Mouse (Mus musculus) heart, embryonic 16.5 days (tissue): ENCODE measurements at regions not wholly inside any gene's neighbourhood (a gene's known extent, or its start where the extent isn't known, plus 50 kb on each side); places are given as distances from the start of the nearest gene placed in this dataset.
A peak's percentile ranks its signal among the peaks of the same experiment; 100 is the strongest.

Experiments
- ATAC-seq: fragments of 200-750 bp; cut with Nextera tagmentation; replicated peaks from 2 replicates; pipeline ENCODE4 v1.8.0; 2017; ENCODE audit warnings: moderate number of reproducible peaks; ENCODE audit not compliant: insufficient read depth, low FRiP score; ENCODE audit errors: extremely low read depth
- H3K27ac ChIP-seq: fragments of 300-500 bp; sonication (generic); 2 replicates; pipeline ENCODE4 v1.5.1; 2014; ENCODE audit warnings: mild to moderate bottlenecking, low read length, control low read depth, moderate library complexity
- H3K27me3 ChIP-seq: fragments of 300-500 bp; sonication (generic); 2 replicates; pipeline ENCODE4 v1.6.1; 2014; ENCODE audit warnings: low read length, mixed read lengths; ENCODE audit not compliant: control insufficient read depth, insufficient read depth
- H3K36me3 ChIP-seq: fragments of 300-500 bp; sonication (generic); 2 replicates; pipeline ENCODE4 v1.6.1; 2014; ENCODE audit not compliant: control insufficient read depth, insufficient read depth
- H3K4me1 ChIP-seq: fragments of 300-500 bp; sonication (generic); 2 replicates; pipeline ENCODE4 v1.6.1; 2014; ENCODE audit warnings: low read length, mixed read lengths; ENCODE audit not compliant: control insufficient read depth, insufficient read depth
- H3K4me2 ChIP-seq: fragments of 300-500 bp; sonication (generic); 2 replicates; pipeline ENCODE4 v1.6.1; 2014; ENCODE audit warnings: low read depth, mild to moderate bottlenecking, control low read depth, low read length
- H3K4me3 ChIP-seq: fragments of 300-500 bp; sonication (generic); 2 replicates; pipeline ENCODE4 v1.5.1; 2014; ENCODE audit warnings: mild to moderate bottlenecking, control low read depth, low read length
- H3K9ac ChIP-seq: fragments of 300-500 bp; sonication (generic); 2 replicates; pipeline ENCODE4 v1.6.1; 2014; ENCODE audit warnings: low read length, control low read depth
- H3K9me3 ChIP-seq: fragments of 300-500 bp; sonication (generic); replicated peaks from 2 replicates; pipeline ENCODE4 v1.6.1; 2016; ENCODE audit warnings: low read length; ENCODE audit not compliant: control insufficient read depth
- WGBS: fragments of 180-500 bp; shearing (Covaris S2); extraction: QIAGEN DNeasy Blood & Tissue Kit; methylation state at CpG from one replicate; pipeline ENCODE4 v1.1.7; 2014; 5-methylcytosine and 5-hydroxymethylcytosine counted together

- no peak for ATAC-seq
- Histone ChIP-seq H3K4me1 (peaks cover 9% of the 10 kb centered on the region), H3K4me3 (no peak overlapping the region), H3K27me3 (no peaks in the 10 kb centered on the region), H3K9me3 (no peaks in the 10 kb centered on the region), H3K9ac (no peak overlapping the region), H3K4me2 (no peak overlapping the region), H3K36me3 (no peaks in the 10 kb centered on the region), H3K27ac (no peak overlapping the region)
- 47% methylated on average over 2 of the region's 2 CpGs for whole genome bisulfite sequencing
Measured at GRCm38 (mm10) chr4:56304275-56304674, 435.6 kb upstream of the Gm26657 start.

DNA sequence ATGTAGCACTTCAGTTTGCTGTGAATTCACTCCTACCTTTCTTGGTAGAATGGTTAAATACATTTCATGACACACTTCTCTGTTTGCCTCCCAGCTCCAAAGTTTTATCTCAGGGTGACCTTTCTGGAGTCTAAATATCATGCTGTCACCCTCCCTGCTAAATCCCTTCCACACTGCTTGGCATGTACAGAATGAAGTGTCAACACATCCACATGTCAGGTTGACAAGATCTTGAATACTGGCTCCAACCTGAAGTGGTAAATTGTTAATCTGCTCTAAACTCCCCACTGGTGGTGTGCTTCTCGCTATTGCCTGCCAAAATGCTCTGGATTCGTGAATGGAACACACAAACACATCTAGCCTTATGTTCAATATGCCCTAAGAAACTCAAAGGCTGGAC is 451.9 kb upstream of the Gm26657 start:
- Histone ChIP-seq H3K36me3 (no peaks in the 10 kb centered on the region), H3K9ac (no peak overlapping the region), H3K4me2 (no peak overlapping the region), H3K4me1 (peaks cover 22% of the 10 kb centered on the region), H3K27me3 (no peaks in the 10 kb centered on the region), H3K4me3 (no peak overlapping the region), H3K9me3 (no peaks in the 10 kb centered on the region), H3K27ac (peak overlapping the region; percentile 79)
- ATAC-seq: peak; percentile 93
- 41% methylated on average over 2 of the region's 2 CpGs for WGBS

- WGBS: 44% methylated on average over 2 of the region's 2 CpGs
- Histone ChIP-seq H3K9me3 (no peaks in the 10 kb centered on the region), H3K27ac (peak overlapping the region; percentile 9; the same call in 1 of the 2 replicates), H3K36me3 (no peaks in the 10 kb centered on the region), H3K4me3 (no peak overlapping the region), H3K4me1 (peaks cover 22% of the 10 kb centered on the region), H3K9ac (no peak overlapping the region), H3K27me3 (no peaks in the 10 kb centered on the region), H3K4me2 (no peak overlapping the region)
- ATAC-seq: no peak
Measured at GRCm38 (mm10) chr4:56284490-56284889, 455.4 kb upstream of the Gm26657 start.

GRCm38 (mm10) chr4:56275836-56276235 is 464.0 kb upstream of the Gm26657 start:
- H3K27me3 ChIP-seq: no peaks in the 10 kb centered on the region
- no peaks in the 10 kb centered on the region for H3K4me1 ChIP-seq
- H3K36me3 ChIP-seq: no peaks in the 10 kb centered on the region
- H3K4me2 ChIP-seq: no peak overlapping the region
- H3K4me3 ChIP-seq: no peak overlapping the region
- 83% methylated on average over 3 of the region's 3 CpGs for WGBS
- no peak for ATAC-seq
- no peaks in the 10 kb centered on the region for H3K9me3 ChIP-seq
- no peak overlapping the region for H3K9ac ChIP-seq
- no peak overlapping the region for H3K27ac ChIP-seq

- no peaks in the 10 kb centered on the region for H3K27me3 ChIP-seq
- H3K4me2 ChIP-seq: no peak overlapping the region
- no peaks in the 10 kb centered on the region for H3K9me3 ChIP-seq
- no peaks in the 10 kb centered on the region for H3K4me1 ChIP-seq
- H3K27ac ChIP-seq: no peak overlapping the region
- H3K4me3 ChIP-seq: no peak overlapping the region
- ATAC-seq: no peak
- 88% methylated on average over 4 of the region's 4 CpGs for WGBS
- no peak overlapping the region for H3K9ac ChIP-seq
- H3K36me3 ChIP-seq: no peaks in the 10 kb centered on the region
Measured at GRCm38 (mm10) chr4:56271390-56271789, 468.5 kb upstream of the Gm26657 start.

GRCm38 (mm10) chr4:56264626-56265025 is 475.2 kb upstream of the Gm26657 start:
- WGBS: 56% methylated on average over 4 of the region's 4 CpGs
- Histone ChIP-seq H3K9ac (no peak overlapping the region), H3K4me3 (no peak overlapping the region), H3K4me2 (no peak overlapping the region), H3K27me3 (no peaks in the 10 kb centered on the region), H3K4me1 (peaks cover 10% of the 10 kb centered on the region), H3K27ac (peak overlapping the region; percentile 79), H3K9me3 (no peaks in the 10 kb centered on the region), H3K36me3 (no peaks in the 10 kb centered on the region)
- ATAC-seq: no peak

GRCm38 (mm10) chr4:56263822-56264221 is 476.0 kb upstream of the Gm26657 start:
- Histone ChIP-seq H3K27me3 (no peaks in the 10 kb centered on the region), H3K4me1 (peaks cover 10% of the 10 kb centered on the region), H3K36me3 (no peaks in the 10 kb centered on the region), H3K9me3 (no peaks in the 10 kb centered on the region), H3K4me3 (no peak overlapping the region), H3K4me2 (no peak overlapping the region), H3K9ac (no peak overlapping the region), H3K27ac (peak overlapping the region; percentile 79)
- ATAC-seq: peak; percentile 65; the same call in 1 of the 2 replicates

- H3K27ac ChIP-seq: no peak overlapping the region
- H3K4me1 ChIP-seq: peaks cover 10% of the 10 kb centered on the region
- H3K9me3 ChIP-seq: no peaks in the 10 kb centered on the region
- 57% methylated on average over 1 of the region's 1 CpGs for WGBS
- no peaks in the 10 kb centered on the region for H3K36me3 ChIP-seq
- no peak for ATAC-seq
- H3K9ac ChIP-seq: no peak overlapping the region
- no peak overlapping the region for H3K4me3 ChIP-seq
- H3K27me3 ChIP-seq: no peaks in the 10 kb centered on the region
- no peak overlapping the region for H3K4me2 ChIP-seq
Measured at GRCm38 (mm10) chr4:56262589-56262988, 477.3 kb upstream of the Gm26657 start.

DNA sequence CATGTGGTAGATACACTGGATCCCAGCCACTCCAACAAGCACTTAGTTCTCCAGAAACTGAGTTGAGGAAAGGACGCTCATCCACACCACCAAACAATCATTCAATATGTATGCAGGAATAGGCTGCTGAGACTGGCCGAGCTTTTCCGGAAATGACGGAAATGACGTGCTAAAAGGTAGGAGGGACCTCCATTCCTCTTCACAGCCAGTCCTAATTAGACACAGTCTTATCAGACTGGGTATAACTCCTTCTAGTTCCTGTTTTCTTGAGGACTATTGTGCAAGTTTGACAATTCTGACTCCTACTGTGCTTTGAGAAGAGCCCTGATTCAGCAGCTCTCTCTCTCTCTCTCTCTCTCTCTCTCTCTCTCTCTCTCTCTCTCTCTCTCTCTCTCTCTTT is 477.9 kb upstream of the Gm26657 start:
- H3K36me3 ChIP-seq: no peaks in the 10 kb centered on the region
- H3K27ac ChIP-seq: no peak overlapping the region
- ATAC-seq: no peak
- H3K9me3 ChIP-seq: no peaks in the 10 kb centered on the region
- H3K4me3 ChIP-seq: no peak overlapping the region
- H3K4me2 ChIP-seq: no peak overlapping the region
- WGBS: 63% methylated on average over 5 of the region's 5 CpGs
- no peaks in the 10 kb centered on the region for H3K27me3 ChIP-seq
- H3K9ac ChIP-seq: no peak overlapping the region
- H3K4me1 ChIP-seq: peaks cover 10% of the 10 kb centered on the region

GRCm38 (mm10) chr4:56252375-56252774 is 487.5 kb upstream of the Gm26657 start:
- no peaks in the 10 kb centered on the region for H3K27me3 ChIP-seq
- no peak overlapping the region for H3K9ac ChIP-seq
- 0 out of 2 replicates have a peak, but pooled peaks cover 2% of the 10 kb centered on the region for H3K4me1 ChIP-seq
- no peak for ATAC-seq
- no peak overlapping the region for H3K27ac ChIP-seq
- no peak overlapping the region for H3K4me2 ChIP-seq
- H3K36me3 ChIP-seq: no peaks in the 10 kb centered on the region
- no peaks in the 10 kb centered on the region for H3K9me3 ChIP-seq
- WGBS: 26% methylated on average over 1 of the region's 1 CpGs
- no peak overlapping the region for H3K4me3 ChIP-seq
